In the genomic region with DNA sequence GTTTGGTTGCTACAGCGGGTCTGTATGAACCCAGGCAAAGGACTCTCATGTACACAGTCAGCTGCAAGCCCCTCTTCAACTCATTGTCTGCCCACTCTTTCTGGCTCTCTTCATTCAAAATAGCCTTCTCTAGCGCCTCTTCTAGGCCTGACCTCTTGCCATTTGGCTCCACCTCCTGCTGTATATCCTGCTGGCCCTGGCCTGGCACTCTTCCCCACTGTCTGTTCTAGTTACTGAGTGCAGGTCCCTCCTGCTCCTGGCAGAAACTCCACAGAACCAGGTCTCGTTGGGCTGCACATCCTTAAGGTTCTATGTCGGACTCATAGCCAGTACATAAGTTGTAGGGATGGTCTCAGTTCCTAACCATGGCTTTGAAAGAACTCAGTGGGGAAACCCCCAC, we compare ENCODE assay signal across 22 mouse cellular contexts.
DNase-seq lines count a peak whose midpoint lies in the region.
"Had no signal": no experiment of that assay in that cellular context is flagged by ENCODE, and none has a peak within 500 bp of the region (broad histone marks: within the 10 kb centered on the region; RNA-seq: fewer than 3 reads in every experiment).

No protein-coding gene starts in this region.

- peak overlapping the region; percentile 13 for H3K4me3 ChIP-seq in brown adipose tissue, adult 24 weeks (ENCODE audit: insufficient read depth, low read depth, low read length)
- H3K4me3 ChIP-seq: embryonic facial prominence, embryonic 13.5 days; erythroblast, embryonic 14.5 days; heart, embryonic 12.5 days; hindbrain, embryonic 12.5 days; kidney, embryonic 15.5 days; liver, embryonic 13.5 days; midbrain, embryonic 13.5 days had no signal

- peak overlapping the region; percentile 59 for H3K27ac ChIP-seq in brown adipose tissue, adult 24 weeks (replicated peaks; ENCODE audit: low read depth, low read length)
- H3K27ac ChIP-seq: embryonic facial prominence, embryonic 13.5 days; hindbrain, embryonic 12.5 days; kidney, embryonic 15.5 days; liver, embryonic 13.5 days; midbrain, embryonic 13.5 days had no signal

- H3K4me1 ChIP-seq in brown adipose tissue, adult 24 weeks (ENCODE audit: control insufficient read depth, insufficient read depth, insufficient read length, low read length), result peaks cover 17% of the 10 kb centered on the region
- H3K4me1 ChIP-seq: liver, embryonic 13.5 days had no signal

- DNase-seq in heart, adult 11 months, result peak; percentile 83
- DNase-seq in heart, adult 8-10 months (ENCODE audit: low spot score), result no peak
- DNase-seq in cerebellum, adult 8-10 months, result peak; percentile 72
- DNase-seq in cerebellum, postnatal 36 days, result peak; percentile 71 to 73
- no peak for DNase-seq in thymus, adult 18-20 months
- no peak for DNase-seq in frontal cortex, postnatal 14 days (ENCODE audit: low spot score in 2 of 2)
- DNase-seq: gastrocnemius, postnatal 36 days; heart, postnatal 14 days; kidney, adult 11 months; kidney, postnatal 36 days; layer of hippocampus, postnatal 36 days; liver, embryonic 13.5 days; lung, adult 2 months; lung, postnatal 14 days; thymus, postnatal 14 days had no signal

Comparison
In these comparisons a context has a peak if more than half of its experiments do, and no peak if none do; other contexts are left out.
1. DNase-seq: peak in heart, adult 11 months (single experiment), cerebellum, adult 8-10 months (single experiment) and cerebellum, postnatal 36 days (2 of 2); none in heart, adult 8-10 months (single experiment), thymus, adult 18-20 months (0 of 2) and frontal cortex, postnatal 14 days (0 of 2).